Mouse (Mus musculus) retina, postnatal 7 days (tissue): Measurements from ENCODE around the gene Nrm.
A peak's percentile ranks its signal among the peaks of the same experiment; 100 is the strongest.

Experiments
- DNase-seq: peaks from one replicate; pipeline ENCODE4 v3.0.0-alpha.2; 2012; ENCODE audit warnings: low read depth, low spot score

The Nrm gene

DNA sequence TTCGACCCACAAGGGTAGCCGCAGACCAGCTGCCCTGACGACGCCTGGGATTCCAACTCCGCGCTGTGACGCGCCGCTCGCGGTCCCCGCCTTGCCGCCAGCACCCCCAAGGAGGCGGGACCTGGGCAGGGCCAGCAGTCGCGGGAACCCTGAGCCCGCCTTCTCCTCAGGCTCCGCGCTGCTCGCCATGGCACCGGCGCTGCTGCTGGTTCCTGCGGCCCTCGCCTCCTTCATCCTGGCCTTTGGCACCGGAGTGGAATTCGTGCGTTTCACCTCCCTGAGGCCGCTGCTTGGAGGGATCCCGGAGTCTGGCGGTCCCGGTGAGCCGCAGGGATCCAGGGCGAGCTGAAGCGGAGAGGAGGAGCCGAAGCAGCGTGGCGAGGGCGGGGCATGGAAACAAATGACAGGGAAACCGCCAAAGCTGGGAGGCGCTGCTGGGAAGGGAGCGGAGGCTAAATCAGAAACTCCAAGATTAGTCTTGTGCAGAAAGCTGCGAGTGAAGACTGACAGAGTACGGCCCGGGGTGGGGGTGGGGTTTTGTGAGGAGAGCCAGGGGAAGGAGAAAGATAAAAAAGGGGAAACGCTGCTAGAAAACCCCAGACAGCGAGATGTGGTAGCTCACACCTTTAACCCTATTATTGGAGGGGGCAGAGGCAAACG lies at the start of gene Nrm:
TSS of gene Nrm (plus strand) at position 121 of the 660 bp plus-strand sequence.
- peak; percentile 76 for DNase-seq

DNA sequence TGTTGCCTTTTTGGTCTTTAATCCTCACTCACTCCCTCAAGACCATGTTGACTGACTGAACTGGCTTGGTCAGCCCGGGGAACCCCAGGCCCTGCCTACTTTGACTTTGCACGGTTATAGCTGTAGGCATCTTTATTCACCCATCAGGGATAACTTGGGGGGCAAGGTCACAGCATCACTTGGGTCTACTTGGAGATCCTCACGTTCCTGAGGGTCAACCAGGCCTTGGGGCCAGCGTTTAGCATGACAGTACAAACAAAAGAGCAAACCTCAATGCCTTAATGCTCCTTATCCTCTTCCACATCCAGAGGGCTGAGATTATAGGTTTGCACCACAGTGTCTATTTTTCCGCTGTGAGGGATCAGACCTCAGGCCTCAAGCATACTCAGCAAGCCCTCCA lies 48.8 kb upstream of the Nrm start:
- no peak for DNase-seq

DNA sequence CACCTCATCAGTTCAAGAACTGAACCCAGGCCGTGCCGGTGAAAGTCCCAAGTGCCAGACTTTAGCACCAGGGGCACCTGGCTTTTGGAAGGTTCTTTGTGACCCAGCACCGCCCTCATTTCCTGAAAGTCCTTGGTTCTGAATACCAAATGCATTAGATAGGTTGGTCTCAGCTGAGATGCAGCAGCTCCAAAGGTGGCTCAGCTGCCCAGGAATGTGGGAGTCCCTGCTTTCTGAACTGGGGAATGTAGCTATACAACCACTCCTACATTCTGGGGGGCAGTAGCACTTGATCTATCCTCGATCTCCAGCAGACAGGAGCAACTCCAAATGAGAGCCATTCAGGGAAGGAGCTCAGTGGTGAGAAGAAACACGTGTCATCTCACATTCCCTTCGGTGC lies 48.4 kb upstream of the Nrm start:
- no peak for DNase-seq

DNA sequence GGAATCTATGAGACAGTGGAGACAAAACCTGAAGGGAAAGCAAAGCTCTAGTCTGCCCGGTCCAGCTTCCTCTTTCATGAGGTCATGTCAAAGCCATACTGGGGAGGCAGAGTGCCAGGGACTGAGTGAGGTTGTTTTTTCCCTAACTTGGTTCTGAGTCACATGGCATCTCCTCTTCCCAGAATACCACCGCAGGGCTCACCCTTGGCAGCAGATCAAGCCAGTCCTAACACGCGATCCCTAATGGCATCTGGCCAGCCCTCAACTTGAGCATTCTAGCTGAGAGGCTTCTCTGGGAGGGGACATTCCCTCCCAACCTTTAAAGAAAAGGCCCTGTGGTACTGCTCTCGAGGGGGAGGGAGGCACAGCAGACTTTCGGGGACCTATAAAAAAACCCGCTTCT lies 47.9 kb upstream of the Nrm start:
- no peak for DNase-seq

DNA sequence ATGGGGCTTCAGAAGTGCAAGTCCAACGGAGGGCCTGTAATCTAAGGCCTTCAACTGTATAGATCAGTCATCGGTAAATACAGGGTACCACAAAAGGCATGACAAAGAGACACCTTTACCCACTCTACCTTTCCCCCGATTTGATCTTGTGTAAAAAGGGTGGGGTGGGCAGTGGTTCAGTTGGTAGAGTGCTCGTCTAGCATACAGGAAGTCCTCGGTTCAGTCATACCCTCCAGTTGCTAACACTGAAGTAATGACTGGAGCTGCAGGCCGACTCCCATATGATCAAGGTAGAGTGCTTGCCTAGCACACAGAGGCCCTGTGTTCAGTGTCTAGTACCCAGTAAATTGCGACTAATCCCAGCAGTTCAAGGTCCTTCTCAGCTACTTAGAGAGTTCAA lies 47.5 kb upstream of the Nrm start:
- DNase-seq = no peak

DNA sequence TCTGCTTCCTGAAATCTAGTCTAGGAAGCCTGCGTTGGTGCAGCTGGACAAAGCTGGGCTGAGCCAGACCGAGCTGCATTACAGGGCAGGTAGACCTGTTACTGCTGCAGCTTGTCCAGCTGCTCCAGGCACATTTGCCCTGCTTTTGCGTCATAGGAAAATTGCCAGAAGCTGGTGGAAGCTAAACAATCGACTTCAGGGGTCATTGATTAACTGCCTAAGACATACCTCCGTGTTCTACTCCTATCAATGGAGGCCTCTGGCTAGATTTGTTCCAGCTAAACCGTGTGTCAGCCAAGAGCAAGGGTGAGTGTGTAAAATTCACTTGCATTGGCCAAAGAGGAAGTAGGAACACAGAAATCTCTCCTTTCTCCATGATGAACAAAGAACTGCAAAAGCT lies 46.4 kb upstream of the Nrm start:
- DNase-seq = no peak

DNA sequence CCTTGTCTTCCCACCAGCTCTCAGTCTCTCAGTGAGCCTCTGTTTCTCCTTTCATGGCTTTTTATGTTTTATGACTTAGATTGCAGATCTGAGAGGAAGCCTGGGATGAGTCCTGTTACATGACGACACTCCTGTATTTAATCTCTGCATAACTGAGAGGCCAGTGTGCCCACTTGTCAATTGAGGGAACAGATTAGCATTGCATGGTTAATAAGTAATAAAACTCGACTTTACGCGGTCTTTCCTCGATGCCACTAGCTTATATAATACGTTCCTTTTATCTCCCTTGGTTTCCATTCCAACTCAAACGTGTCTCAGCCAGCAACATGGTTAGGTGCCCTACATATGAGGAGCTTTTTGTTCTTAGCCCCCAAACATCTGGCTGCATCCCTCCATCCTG lies 45.3 kb upstream of the Nrm start:
- DNase-seq = no peak

DNA sequence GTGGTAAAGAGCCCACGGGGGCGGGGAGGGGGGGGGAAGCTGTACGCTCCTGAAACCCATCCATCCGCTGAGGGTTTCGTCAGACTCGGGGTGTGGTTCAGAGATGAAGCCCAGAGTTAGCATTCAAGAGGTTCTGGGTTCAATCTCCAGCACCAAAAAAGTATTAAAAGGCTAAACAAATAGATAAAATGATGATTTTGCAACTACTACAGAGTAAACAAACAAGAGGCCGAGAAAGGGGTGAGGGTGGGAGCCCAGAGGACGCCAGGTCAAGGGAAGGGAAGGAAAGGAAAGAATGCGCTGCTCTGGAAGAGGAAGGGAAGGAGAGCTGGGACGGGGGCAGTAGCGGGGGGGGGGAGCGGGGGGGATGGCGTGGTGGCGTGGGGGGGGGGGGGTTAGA lies 44.4 kb upstream of the Nrm start:
- no peak for DNase-seq

DNA sequence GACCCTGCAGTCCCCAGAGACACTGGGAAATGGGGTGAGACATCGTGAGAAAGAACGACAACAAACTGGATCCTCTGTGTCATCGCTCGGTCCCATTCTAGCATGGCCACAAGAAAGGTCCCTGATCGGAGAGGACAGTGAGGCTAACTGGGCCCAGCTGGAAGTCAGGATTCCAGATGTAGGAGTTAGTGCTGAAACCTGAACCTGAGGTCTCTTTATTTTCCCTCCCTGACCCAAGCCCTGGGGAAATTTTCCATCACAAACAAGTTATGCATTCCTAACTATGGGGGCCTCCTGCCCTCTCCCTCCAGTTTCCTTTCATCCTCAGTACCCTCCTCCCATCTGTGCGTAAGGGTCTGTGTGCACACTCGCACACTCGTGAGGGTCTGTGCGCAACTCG lies 43.9 kb upstream of the Nrm start:
- DNase-seq = no peak

DNA sequence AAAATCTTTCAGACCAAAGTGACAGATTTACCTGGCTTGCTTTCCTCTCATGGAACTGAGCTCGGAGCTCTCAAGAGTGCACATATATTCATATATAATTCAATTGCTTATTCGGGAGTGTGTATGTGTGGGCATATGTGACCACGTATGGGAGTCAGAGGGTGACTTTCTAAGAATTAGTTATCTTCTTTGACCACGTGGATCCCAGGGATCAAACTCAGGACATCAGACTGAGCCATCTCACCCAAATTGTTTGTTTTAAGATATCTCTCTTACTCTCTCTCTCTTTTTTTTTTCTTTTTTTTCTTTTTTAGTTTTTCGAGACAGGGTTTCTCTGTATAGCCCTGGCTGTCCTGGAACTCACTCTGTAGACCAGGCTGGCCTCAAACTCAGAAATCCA lies 41.0 kb upstream of the Nrm start:
- DNase-seq = no peak

DNA sequence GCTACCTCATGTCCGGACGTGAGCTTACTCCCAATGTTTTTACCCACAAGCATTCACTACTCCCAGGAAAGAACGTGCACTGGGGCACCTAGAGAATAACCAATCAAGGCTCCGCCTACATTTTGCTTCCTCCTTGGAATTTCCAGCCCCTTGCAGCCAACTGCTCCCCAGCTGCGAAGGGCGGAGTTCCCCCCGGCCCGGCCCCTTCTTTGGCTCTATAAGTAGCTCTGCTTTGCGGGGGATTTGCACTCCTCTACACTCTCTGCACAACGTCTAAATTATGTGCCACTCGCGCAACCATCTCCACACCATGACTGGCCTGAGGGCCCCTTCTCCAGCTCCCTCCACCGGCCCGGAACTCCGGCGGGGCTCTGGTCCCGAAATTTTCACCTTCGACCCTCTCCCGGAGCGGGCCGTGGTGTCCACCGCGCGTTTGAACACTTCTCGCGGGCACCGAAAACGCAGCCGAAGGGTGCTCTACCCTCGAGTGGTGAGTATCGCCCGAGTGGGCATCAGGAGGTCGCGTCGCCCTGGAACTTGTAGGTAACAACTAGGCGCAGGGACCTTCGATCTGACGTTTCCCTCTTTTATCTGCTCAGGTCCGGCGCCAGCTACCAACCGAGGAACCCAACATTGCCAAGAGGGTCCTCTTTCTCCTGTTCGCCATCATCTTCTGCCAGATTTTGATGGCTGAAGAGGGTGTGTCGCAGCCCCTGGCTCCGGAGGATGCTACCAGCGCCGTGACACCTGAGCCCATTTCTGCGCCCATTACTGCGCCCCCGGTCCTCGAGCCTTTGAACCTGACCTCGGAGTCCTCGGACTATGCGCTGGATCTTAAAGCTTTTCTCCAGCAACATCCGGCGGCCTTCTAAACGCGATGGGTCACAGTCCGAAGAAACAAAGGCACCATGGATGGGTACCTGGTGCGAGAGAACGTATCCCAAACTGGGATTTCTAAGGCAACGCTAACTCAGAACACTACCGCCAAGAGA lies 39.4 kb upstream of the Nrm start, which contains the start of gene Ier3:
TSS of gene Ier3 (plus strand) at position 246 of the 992 bp plus-strand sequence.
- DNase-seq = no peak

DNA sequence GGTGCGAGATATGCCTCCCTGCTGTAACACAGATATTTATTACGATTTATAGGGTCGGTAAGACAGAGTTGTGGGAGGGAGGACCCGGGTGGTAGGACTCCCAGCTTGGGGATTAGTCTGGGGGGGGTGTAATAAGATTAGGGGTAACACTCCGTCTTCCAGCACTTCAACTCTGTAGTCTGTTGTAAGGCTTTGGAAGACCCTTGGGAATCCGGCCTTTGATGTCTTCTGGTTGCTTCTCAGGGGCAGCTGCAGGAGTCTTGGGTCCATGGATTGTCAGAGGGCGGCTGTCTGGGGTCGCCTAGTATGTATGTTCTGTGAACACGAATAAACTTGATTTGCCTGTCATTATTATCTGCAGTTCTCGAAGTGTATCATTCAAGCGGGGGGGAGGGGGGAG lies 38.6 kb upstream of the Nrm start:
- no peak for DNase-seq

DNA sequence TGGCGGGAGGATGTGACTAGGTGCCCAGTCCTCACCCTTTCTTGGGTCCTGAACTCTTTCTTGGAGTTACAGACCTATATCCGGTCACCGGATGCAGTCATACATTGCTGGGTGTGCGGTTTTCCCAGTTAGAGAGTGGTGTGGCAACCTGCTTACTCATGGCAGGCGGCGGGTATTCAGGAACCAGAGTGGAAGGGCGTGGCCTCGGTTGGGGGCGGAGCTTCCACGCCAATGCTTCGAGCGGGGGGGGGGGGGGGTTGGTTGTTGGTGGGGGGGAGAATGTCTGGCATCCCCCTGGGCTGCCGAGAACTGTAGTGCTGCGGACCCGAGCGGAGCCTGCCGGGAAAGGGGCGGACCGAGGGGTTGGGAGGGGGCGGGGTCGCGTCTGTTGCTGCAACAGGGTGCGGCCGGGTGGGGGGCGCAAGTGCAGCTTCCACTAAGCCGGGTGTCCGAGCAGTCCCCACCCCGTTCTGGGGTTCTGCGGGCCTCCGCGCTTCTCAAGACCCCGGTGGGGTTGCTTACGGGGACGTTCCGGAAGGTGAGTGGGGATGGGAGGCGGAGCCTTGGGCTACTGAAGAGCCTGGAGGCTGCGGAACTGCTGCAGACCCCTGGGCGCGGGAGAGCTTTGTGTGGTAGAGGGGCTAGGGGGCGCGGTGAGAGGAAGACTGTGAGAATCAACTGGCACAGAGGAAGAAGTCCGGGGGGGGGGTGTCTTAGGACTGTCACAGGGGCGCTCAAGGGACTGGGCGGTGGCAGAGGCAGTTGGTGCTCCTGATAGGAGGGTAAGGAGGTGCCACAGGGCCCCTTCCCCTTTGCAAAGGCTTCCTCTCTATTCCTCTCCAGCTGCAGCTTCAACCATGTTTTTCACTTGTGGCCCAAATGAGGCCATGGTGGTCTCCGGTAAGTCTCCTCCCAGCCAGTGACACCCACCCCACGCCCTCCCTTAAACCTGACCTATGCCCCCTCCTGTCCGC lies 37.9 kb upstream of the Nrm start, which contains the start of gene Flot1:
TSS of gene Flot1 (plus strand) at position 267 of the 974 bp plus-strand sequence.
- DNase-seq = peak; percentile 73

DNA sequence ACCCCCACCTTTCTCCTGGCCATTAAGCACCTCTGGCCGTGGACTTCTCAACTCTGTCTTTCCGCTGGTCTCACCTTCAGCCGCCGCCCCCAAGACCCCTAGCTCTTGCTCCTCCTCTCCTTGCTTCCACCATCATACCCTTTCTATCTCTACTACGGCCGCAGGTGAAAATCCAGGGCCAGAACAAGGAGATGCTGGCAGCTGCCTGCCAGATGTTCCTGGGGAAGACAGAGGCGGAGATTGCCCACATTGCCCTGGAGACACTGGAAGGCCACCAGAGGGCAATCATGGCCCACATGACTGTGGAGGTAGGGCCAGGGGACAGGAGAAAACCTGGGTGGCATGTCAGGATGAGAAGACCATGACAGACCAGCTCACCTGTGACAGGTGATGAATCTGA lies 36.7 kb upstream of the Nrm start:
- no peak for DNase-seq

DNA sequence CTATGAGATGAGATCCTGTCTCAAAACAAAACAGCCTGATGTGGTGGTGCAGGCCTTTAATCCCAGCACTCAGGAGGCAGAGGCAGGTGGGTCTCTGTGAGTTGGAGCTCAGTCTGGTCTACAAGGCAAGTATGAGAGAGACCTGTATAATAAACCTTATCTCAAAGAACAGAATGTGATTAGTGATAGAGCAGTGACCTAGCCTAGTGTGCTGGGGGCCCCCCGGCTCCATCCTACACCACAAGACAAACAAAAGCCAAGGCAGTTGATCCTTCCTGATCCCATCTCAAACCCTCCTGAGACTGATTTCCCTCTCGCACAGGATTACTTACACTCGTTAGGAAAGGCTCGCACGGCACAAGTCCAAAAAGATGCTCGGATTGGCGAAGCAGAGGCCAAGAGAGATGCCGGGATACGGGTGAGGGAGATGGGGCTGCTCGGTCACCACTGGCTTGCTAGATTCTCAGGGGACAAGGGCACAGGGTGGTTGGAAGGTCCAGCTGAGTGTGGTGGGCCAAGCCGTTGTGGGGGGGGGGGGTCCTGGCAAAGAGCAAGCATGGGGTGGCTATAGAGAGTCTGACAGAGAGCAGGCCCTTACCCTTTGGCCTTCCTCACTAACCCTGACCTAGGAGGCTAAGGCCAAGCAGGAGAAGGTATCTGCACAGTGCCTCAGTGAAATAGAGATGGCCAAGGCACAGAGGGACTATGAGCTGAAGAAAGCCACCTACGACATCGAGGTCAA lies 35.8 kb upstream of the Nrm start:
- DNase-seq = no peak

DNA sequence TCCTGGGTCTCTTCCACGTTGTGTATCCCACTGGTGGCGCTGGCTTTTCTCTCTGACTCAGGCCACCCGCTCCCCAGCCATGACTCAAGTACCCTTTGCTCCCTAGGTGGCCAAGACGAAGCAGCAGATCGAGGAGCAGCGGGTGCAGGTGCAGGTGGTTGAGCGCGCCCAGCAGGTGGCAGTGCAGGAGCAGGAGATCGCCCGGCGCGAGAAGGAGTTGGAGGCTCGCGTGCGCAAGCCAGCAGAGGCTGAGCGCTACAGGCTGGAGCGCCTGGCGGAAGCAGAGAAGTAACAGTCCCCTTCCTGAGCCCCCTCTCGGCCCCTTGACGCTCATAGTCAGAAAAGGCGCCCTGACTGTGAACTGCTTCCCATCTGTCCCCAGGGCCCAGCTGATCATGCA lies 31.4 kb upstream of the Nrm start:
- peak; percentile 70 for DNase-seq

DNA sequence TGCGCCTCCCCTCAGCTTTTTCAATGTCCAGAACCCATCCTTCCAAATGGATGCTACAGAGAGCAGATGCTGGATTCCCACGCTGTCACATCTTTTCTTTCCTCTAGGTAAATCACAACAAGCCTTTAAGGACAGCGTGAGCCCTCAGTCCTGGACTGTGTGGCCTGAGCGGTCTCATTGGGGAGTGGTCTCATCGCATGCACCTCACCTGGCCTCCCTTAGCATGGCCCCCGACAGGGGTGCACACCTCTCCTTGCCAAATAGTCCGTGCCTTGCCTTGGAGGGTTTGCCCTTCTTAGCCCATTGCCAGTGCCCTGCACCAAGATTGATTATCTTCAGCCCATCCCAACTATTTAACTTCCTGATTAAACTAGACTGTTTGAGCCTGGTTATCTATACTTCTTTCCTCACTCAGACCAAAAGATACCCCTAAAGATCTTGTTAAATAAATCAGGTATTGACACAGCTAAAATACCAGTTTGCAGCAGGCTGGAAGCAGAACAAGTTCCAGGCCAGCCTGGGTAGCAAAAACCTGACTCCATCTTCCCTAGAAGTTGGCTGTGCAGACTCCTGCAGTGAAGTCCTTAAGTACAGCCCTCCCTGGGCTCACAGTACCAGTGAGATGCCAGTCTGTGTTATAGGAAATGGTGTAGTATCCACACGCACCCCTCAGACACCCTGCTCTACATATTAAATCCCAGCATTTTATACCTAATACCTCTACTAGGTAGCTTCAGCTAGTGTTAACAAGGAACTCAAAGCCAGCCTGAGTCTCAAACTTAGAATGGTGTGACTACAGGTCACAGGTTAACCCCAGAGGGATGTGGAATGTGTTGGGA lies 28.5 kb upstream of the Nrm start:
- DNase-seq = no peak

DNA sequence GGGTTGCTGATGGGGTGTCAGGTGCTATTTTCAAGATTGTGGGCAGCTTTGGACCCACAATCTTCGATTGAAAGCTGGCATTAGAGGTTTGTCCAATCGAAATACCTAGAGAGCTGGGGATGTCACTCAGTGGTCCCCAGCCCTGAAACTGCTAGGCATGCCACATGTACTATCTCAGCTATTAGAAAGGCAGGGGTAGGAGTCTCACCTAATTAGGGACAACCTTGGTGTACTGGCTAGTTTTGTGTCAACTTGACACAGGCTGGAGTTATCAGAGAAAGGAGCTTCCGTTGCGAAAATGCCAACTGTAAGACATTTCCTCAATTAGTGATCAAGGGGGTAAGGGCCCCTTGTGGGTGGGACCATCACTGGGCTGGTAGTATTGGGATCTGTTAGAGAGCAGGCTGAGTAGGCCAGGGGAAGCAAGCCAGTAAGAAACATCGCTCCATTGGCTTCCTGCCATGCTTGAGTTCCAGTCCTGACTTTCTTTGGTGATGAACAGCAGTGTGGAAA lies 27.8 kb upstream of the Nrm start:
- no peak for DNase-seq

DNA sequence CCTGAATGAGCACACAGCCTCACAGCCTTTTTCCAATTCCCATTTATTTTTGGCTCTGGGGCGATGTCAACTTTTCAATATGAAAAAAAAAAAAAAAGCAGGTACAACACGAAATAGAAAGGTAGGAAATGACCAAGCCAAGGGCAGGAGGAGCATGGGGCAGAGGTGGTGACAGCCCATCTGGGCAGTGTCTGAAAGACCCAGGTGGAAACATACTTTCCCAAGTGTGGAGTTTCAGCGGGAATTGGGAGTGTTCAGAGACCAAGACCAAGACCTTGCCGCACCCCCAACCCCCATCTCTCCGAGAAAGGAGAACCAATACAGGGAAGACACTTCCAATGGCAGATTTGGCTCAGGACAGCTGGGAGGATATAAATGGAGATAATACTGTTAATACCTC lies 27.2 kb upstream of the Nrm start:
- no peak for DNase-seq
